Mouse (Mus musculus) C2C12 (cell line): Measurements from ENCODE around the gene Pde4dip.

ENCODE experiments used
- CEBPB ChIP-seq: IDR thresholded peaks from one replicate; pipeline ENCODE4 v1.6.1; 2011; ENCODE audit warnings: low read depth, mild to moderate bottlenecking, control low read depth, moderate library complexity
- CTCF ChIP-seq: IDR thresholded peaks from one replicate; pipeline ENCODE4 v1.5.1; 2011; ENCODE audit not compliant: control insufficient read depth, insufficient read depth, insufficient read length
- FOSL1 ChIP-seq: IDR thresholded peaks from one replicate; pipeline ENCODE4 v1.8.0; 2011; ENCODE audit warnings: mild to moderate bottlenecking, low read length; ENCODE audit not compliant: poor library complexity, insufficient read depth, severe bottlenecking
- MAX ChIP-seq: IDR thresholded peaks from one replicate; pipeline ENCODE4 v1.6.1; 2011; ENCODE audit warnings: mild to moderate bottlenecking, control low read depth
- MYOD1 ChIP-seq: IDR thresholded peaks from one replicate; pipeline ENCODE4 v1.6.1; 2011; ENCODE audit warnings: low read depth; ENCODE audit not compliant: control insufficient read depth, insufficient read length
- MYOG ChIP-seq: IDR thresholded peaks from one replicate; pipeline ENCODE4 v1.6.1; 2011; ENCODE audit not compliant: control insufficient read depth, insufficient read length; ENCODE audit errors: extremely low read depth
- USF1 ChIP-seq: IDR thresholded peaks from one replicate; pipeline ENCODE4 v1.6.1; 2011; ENCODE audit warnings: low read depth, mild to moderate bottlenecking, control low read depth, moderate library complexity

DNA sequence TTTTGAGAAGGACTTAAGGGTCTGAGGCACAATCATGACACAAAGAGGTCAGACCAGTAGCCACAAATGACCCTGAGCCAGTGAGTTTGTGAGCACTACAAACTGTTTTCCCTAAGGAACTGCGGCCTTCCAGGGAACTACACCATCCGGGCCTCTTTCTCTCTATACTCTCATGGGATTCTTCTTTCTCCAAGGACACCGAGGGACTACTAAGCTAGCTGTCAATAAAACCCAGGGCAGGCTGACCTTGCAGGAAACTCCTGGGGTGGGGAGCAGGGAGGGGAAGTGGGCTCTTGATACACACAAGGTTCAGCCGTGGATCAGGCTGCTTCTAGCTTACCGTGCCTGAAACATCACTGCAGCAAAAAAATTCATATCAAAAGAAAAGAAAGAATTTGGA lies 177.6 kb downstream of the Pde4dip start:
- no peak for TF ChIP-seq CTCF
- no peak for TF ChIP-seq CEBPB
- TF ChIP-seq USF1, result no peak
- TF ChIP-seq FOSL1, result no peak
- no peak for TF ChIP-seq MYOG
- TF ChIP-seq MAX, result no peak
- TF ChIP-seq MYOD1, result no peak
